Mouse (Mus musculus) kidney, adult 2 months (tissue): ENCODE measurements around the gene Acot1.

Experiments
- CTCF ChIP-seq: fragments of 200-500 bp; conservative IDR thresholded peaks from 2 replicates; pipeline ENCODE4 v1.5.1; 2011; ENCODE audit warnings: low read depth, mild to moderate bottlenecking, control low read depth, low read length, moderate library complexity, mixed read lengths; ENCODE audit not compliant: insufficient read depth, insufficient read length
- POLR2A ChIP-seq: fragments of 200-500 bp; IDR thresholded peaks from one replicate; pipeline ENCODE4 v1.6.1; 2011; ENCODE audit warnings: low read depth, low read length, control low read depth

DNA sequence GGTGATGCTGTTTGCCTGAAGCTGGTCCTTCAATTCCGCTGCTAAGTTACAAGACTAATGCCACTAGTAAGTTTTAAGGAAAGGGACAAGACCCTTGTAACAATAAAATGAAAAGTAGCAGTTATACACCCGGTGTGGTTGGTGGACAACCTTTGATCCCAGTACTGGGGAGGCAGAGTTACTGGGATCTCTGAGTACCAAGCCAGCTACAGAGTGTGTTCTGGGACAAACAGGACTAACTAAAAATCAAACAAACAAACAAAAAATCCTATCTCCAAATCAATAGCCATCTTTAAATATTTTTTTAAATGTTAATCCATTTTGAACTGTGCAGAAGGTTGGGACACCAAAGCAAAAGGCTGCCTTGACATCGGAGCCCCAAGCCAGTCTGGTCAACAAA is 911 bp downstream of the Acot1 start:
- TF ChIP-seq CTCF: no peak
- no peak for TF ChIP-seq POLR2A
